In genomic region chr16:97535808-97536413, GRCm38 (mm10) we compare ENCODE assay signal across 8 mouse cellular contexts. TPM values are rescaled to one million over a fixed set of nuclear protein-coding genes. Genes with fewer than 3 reads are reported as not detected.
A peak's percentile ranks its signal among the peaks of the same experiment; 100 is the strongest.
DNase-seq lines count a peak whose midpoint lies in the region; ATAC-seq and TF ChIP-seq lines count a peak whose summit lies in the region.

No protein-coding gene starts in this region.

- H3K27me3 ChIP-seq in hindbrain, postnatal 0 days (ENCODE audit: insufficient read depth, low read length): no peaks in the 10 kb centered on the region

- TF ChIP-seq CTCF in hindbrain, postnatal 0 days (IDR thresholded peaks at IDR 0.05; ENCODE audit: low read depth): no peak

- H3K27ac ChIP-seq in hindbrain, postnatal 0 days: peak overlapping the region; percentile 80

- H3K9me3 ChIP-seq in hindbrain, postnatal 0 days (ENCODE audit: low read length): no peaks in the 10 kb centered on the region

- no peaks in the 10 kb centered on the region for H3K4me1 ChIP-seq in hindbrain, postnatal 0 days (ENCODE audit: insufficient read depth, low read length)

- peak; percentile 67 for ATAC-seq in common myeloid progenitor, adult 5-6 weeks (replicated peaks; ENCODE audit: low read depth, poor library complexity, severe bottlenecking)
- ATAC-seq in hindbrain, postnatal 0 days: peak; percentile 88

- no peak overlapping the region for H3K9ac ChIP-seq in hindbrain, postnatal 0 days (replicated peaks; ENCODE audit: low read length)

- WGBS in hindbrain, postnatal 0 days: 10% methylated on average over 3 of the region's 3 CpGs

- peak; percentile 65 for DNase-seq in Muller cell, postnatal 12 days (ENCODE audit: inconsistent ontology term)
- DNase-seq in gastrocnemius, postnatal 10 days: peak; percentile 56
- DNase-seq in hindbrain, postnatal 0 days (ENCODE audit: low spot score): peak; percentile 64
- DNase-seq in left cerebral cortex, adult 18-20 months (ENCODE audit: low spot score in 2 of 2): peak; percentile 38 to 42
- DNase-seq in lung, postnatal 14 days: peak; percentile 64
- peak; percentile 9 for DNase-seq in ovary, postnatal 10 days (ENCODE audit: low spot score)
- DNase-seq in thymus, postnatal 14 days: peak; percentile 64

- no peaks in the 10 kb centered on the region for H3K36me3 ChIP-seq in hindbrain, postnatal 0 days (ENCODE audit: insufficient read depth, low read length)

- H3K4me3 ChIP-seq in hindbrain, postnatal 0 days (ENCODE audit: low read length): no peak overlapping the region

- H3K4me2 ChIP-seq in hindbrain, postnatal 0 days (ENCODE audit: low read depth, low read length): peak overlapping the region; percentile 34; the same call in 1 of the 2 replicates

RNA-seq across cellular contexts. Expression of gene Fam3b, which starts 21.3 kb away (rescaled TPM):
- total RNA-seq in common myeloid progenitor, adult 5-6 weeks (2017): 0.96 TPM in 1 of 2 replicates, not detected in the other
- not detected for total RNA-seq in gastrocnemius, postnatal 10 days (2021)
- total RNA-seq in hindbrain, postnatal 0 days (2014; rRNA removed): not detected in 2 replicates
- not detected in 2 replicates for polyA plus RNA-seq in hindbrain, postnatal 0 days (2015; fragmentation: Nextera tagmentation; extraction: Ambion mirVana)
- total RNA-seq in left cerebral cortex, adult 18-20 months (2021): not detected

Comparison
In these comparisons a context has a peak if more than half of its experiments do, and no peak if none do; other contexts are left out.
1. DNase-seq: peak in every context shown above with its lines; median percentile 65 in Muller cell, postnatal 12 days; 64 in hindbrain, postnatal 0 days; 64 in lung, postnatal 14 days; 64 in thymus, postnatal 14 days; 56 in gastrocnemius, postnatal 10 days; 40 in left cerebral cortex, adult 18-20 months; 9 in ovary, postnatal 10 days.